Mouse (Mus musculus): ENCODE results near the gene Abhd16b. TPM values are rescaled to one million over a fixed set of nuclear protein-coding genes. Genes with fewer than 3 reads are reported as not detected.

Gene Abhd16b
- polyA plus RNA-seq, 1 experiment from 2014 or later = not detected

- Histone ChIP-seq H3K4me2 (peak overlapping the region; percentile 25; the same call in 1 of the 2 replicates), H3K27me3 (peaks cover 35% of the 10 kb centered on the region), H3K36me3 (replicated peaks) (no peaks in the 10 kb centered on the region), H3K9ac (no peak overlapping the region), H3K27ac (replicated peaks) (no peak overlapping the region), H3K9me3 (replicated peaks) (no peaks in the 10 kb centered on the region), H3K4me1 (replicated peaks) (peaks cover 54% of the 10 kb centered on the region), H3K4me3 (replicated peaks) (no peak overlapping the region)
- peak; percentile 1; the same call in 1 of the 2 replicates for ATAC-seq (ENCODE audit: insufficient read depth)
- 21% methylated on average over 7 of the region's 7 CpGs for WGBS (ENCODE audit: insufficient replicate concordance)
These were observed 29.8 kb upstream of the Abhd16b start for GRCm38 (mm10) chr2:181463008-181463738.

- no peak overlapping the region for H3K9ac ChIP-seq
- peaks cover 41% of the 10 kb centered on the region for H3K4me1 ChIP-seq (replicated peaks)
- no peak overlapping the region for H3K4me3 ChIP-seq (replicated peaks)
- H3K9me3 ChIP-seq (replicated peaks) = no peaks in the 10 kb centered on the region
- no peak for ATAC-seq (ENCODE audit: insufficient read depth)
- WGBS (ENCODE audit: insufficient replicate concordance) = 54% methylated on average over 3 of the region's 3 CpGs
- H3K27ac ChIP-seq (replicated peaks) = no peak overlapping the region
- H3K36me3 ChIP-seq (replicated peaks) = no peaks in the 10 kb centered on the region
- H3K27me3 ChIP-seq = peaks cover 23% of the 10 kb centered on the region
- no peak overlapping the region for H3K4me2 ChIP-seq
These were observed 27.6 kb upstream of the Abhd16b start for GRCm38 (mm10) chr2:181465423-181465822.

GRCm38 (mm10) chr2:181470285-181470684 is 22.7 kb upstream of the Abhd16b start:
- 18% methylated on average over 2 of the region's 2 CpGs for WGBS (ENCODE audit: insufficient replicate concordance)
- Histone ChIP-seq H3K4me3 (replicated peaks) (no peak overlapping the region), H3K4me1 (replicated peaks) (peaks cover 18% of the 10 kb centered on the region; the same call in 1 of the 2 replicates), H3K4me2 (no peak overlapping the region), H3K9me3 (replicated peaks) (no peaks in the 10 kb centered on the region), H3K9ac (no peak overlapping the region), H3K36me3 (replicated peaks) (no peaks in the 10 kb centered on the region), H3K27ac (replicated peaks) (no peak overlapping the region), H3K27me3 (no peaks in the 10 kb centered on the region)
- no peak for ATAC-seq (ENCODE audit: insufficient read depth)

GRCm38 (mm10) chr2:181471246-181471645 is 21.8 kb upstream of the Abhd16b start:
- peak; percentile 39 for ATAC-seq (ENCODE audit: insufficient read depth)
- WGBS (ENCODE audit: insufficient replicate concordance) = 27% methylated on average over 5 of the region's 5 CpGs
- Histone ChIP-seq H3K27ac (replicated peaks) (no peak overlapping the region; the same call in 1 of the 2 replicates), H3K27me3 (no peaks in the 10 kb centered on the region), H3K9ac (no peak overlapping the region), H3K4me2 (no peak overlapping the region), H3K4me1 (replicated peaks) (peaks cover 18% of the 10 kb centered on the region; the same call in 1 of the 2 replicates), H3K4me3 (replicated peaks) (no peak overlapping the region), H3K9me3 (replicated peaks) (no peaks in the 10 kb centered on the region), H3K36me3 (replicated peaks) (no peaks in the 10 kb centered on the region)

GRCm38 (mm10) chr2:181472256-181472827 is 20.7 kb upstream of the Abhd16b start:
- no peak overlapping the region for H3K4me3 ChIP-seq (replicated peaks)
- no peak overlapping the region; the same call in 1 of the 2 replicates for H3K27ac ChIP-seq (replicated peaks)
- H3K4me1 ChIP-seq (replicated peaks) = peaks cover 18% of the 10 kb centered on the region; the same call in 1 of the 2 replicates
- WGBS (ENCODE audit: insufficient replicate concordance) = 65% methylated on average over 1 of the region's 1 CpGs
- no peaks in the 10 kb centered on the region for H3K36me3 ChIP-seq (replicated peaks)
- H3K27me3 ChIP-seq = no peaks in the 10 kb centered on the region
- ATAC-seq (ENCODE audit: insufficient read depth) = no peak
- no peak overlapping the region for H3K4me2 ChIP-seq
- no peaks in the 10 kb centered on the region for H3K9me3 ChIP-seq (replicated peaks)
- H3K9ac ChIP-seq = no peak overlapping the region

- H3K4me2 ChIP-seq = peak overlapping the region; percentile 46; the same call in 1 of the 2 replicates
- no peaks in the 10 kb centered on the region for H3K36me3 ChIP-seq (replicated peaks)
- H3K9ac ChIP-seq = no peak overlapping the region
- peaks cover 40% of the 10 kb centered on the region for H3K4me1 ChIP-seq (replicated peaks)
- H3K9me3 ChIP-seq (replicated peaks) = no peaks in the 10 kb centered on the region
- 0 out of 2 replicates have a peak, but pooled peaks cover 2% of the 10 kb centered on the region for H3K27me3 ChIP-seq
- WGBS (ENCODE audit: insufficient replicate concordance) = 17% methylated on average over 2 of the region's 2 CpGs
- no peak overlapping the region for H3K4me3 ChIP-seq (replicated peaks)
- H3K27ac ChIP-seq (replicated peaks) = peak overlapping the region; percentile 38; the same call in 1 of the 2 replicates
- no peak for ATAC-seq (ENCODE audit: insufficient read depth)
These were observed 9.9 kb upstream of the Abhd16b start for GRCm38 (mm10) chr2:181483120-181483519.

- Histone ChIP-seq H3K4me3 (replicated peaks) (no peak overlapping the region), H3K27ac (replicated peaks) (peak overlapping the region; percentile 38), H3K27me3 (0 out of 2 replicates have a peak, but pooled peaks cover 2% of the 10 kb centered on the region), H3K4me2 (peak overlapping the region; percentile 46), H3K9me3 (replicated peaks) (no peaks in the 10 kb centered on the region), H3K9ac (no peak overlapping the region), H3K36me3 (replicated peaks) (no peaks in the 10 kb centered on the region), H3K4me1 (replicated peaks) (peaks cover 40% of the 10 kb centered on the region)
- ATAC-seq (ENCODE audit: insufficient read depth) = peak; percentile 35; the same call in 1 of the 2 replicates
- 21% methylated on average over 7 of the region's 7 CpGs for WGBS (ENCODE audit: insufficient replicate concordance)
These were observed 9.3 kb upstream of the Abhd16b start for GRCm38 (mm10) chr2:181483562-181484318.

GRCm38 (mm10) chr2:181484456-181485233 is 8.4 kb upstream of the Abhd16b start:
- Histone ChIP-seq H3K27me3 (0 out of 2 replicates have a peak, but pooled peaks cover 2% of the 10 kb centered on the region), H3K36me3 (replicated peaks) (no peaks in the 10 kb centered on the region), H3K9ac (no peak overlapping the region), H3K4me3 (replicated peaks) (no peak overlapping the region), H3K4me2 (no peak overlapping the region), H3K4me1 (replicated peaks) (peaks cover 40% of the 10 kb centered on the region), H3K27ac (replicated peaks) (no peak overlapping the region), H3K9me3 (replicated peaks) (no peaks in the 10 kb centered on the region)
- WGBS (ENCODE audit: insufficient replicate concordance) = 39% methylated on average over 6 of the region's 6 CpGs
- ATAC-seq (ENCODE audit: insufficient read depth) = no peak

GRCm38 (mm10) chr2:181485741-181486140 is 7.3 kb upstream of the Abhd16b start:
- H3K4me1 ChIP-seq (replicated peaks) = peaks cover 40% of the 10 kb centered on the region
- no peak for ATAC-seq (ENCODE audit: insufficient read depth)
- WGBS (ENCODE audit: insufficient replicate concordance) = 48% methylated on average over 1 of the region's 1 CpGs

More at GRCm38 (mm10) chr2:181485741-181486140, 7.3 kb upstream of the Abhd16b start:
- H3K9ac ChIP-seq = no peak overlapping the region
- H3K36me3 ChIP-seq (replicated peaks) = no peaks in the 10 kb centered on the region
- 0 out of 2 replicates have a peak, but pooled peaks cover 2% of the 10 kb centered on the region for H3K27me3 ChIP-seq
- no peak overlapping the region for H3K4me2 ChIP-seq
- no peak overlapping the region for H3K4me3 ChIP-seq (replicated peaks)
- H3K27ac ChIP-seq (replicated peaks) = no peak overlapping the region
- no peaks in the 10 kb centered on the region for H3K9me3 ChIP-seq (replicated peaks)
